Mouse (Mus musculus): ENCODE data around the gene Fam117b. TPM values are rescaled to one million over a fixed set of nuclear protein-coding genes. Genes with fewer than 3 reads are reported as not detected.

Gene Fam117b
- polyA plus RNA-seq, 1 experiment = 5.8 TPM

GRCm38 (mm10) chr1:59987399-59988040, 74.7 kb downstream of the Fam117b start:
- peaks cover 10% of the 10 kb centered on the region for H3K36me3 ChIP-seq (ENCODE audit: control insufficient read depth, insufficient read depth)
- no peaks in the 10 kb centered on the region for H3K27me3 ChIP-seq (ENCODE audit: control insufficient read depth, insufficient read depth, insufficient read length)
- H3K4me3 ChIP-seq (ENCODE audit: insufficient read depth, poor library complexity, severe bottlenecking) = no peak overlapping the region
- H3K79me3 ChIP-seq (ENCODE audit: low read depth) = no peaks in the 10 kb centered on the region
- TF ChIP-seq MAX (IDR thresholded peaks at IDR 0.05) (no peak), FOSL1 (IDR thresholded peaks at IDR 0.05; ENCODE audit: insufficient read depth, low read length, poor library complexity, severe bottlenecking) (no peak), USF1 (IDR thresholded peaks at IDR 0.05; ENCODE audit: low read depth) (no peak), MYOG (IDR thresholded peaks at IDR 0.05; ENCODE audit: control insufficient read depth, extremely low read depth, insufficient read length) (no peak)
- H3ac ChIP-seq (ENCODE audit: control insufficient read depth, insufficient read length, low read depth) = no peak overlapping the region
- H3K79me2 ChIP-seq (ENCODE audit: control insufficient read depth, insufficient read depth) = no peaks in the 10 kb centered on the region

DNA sequence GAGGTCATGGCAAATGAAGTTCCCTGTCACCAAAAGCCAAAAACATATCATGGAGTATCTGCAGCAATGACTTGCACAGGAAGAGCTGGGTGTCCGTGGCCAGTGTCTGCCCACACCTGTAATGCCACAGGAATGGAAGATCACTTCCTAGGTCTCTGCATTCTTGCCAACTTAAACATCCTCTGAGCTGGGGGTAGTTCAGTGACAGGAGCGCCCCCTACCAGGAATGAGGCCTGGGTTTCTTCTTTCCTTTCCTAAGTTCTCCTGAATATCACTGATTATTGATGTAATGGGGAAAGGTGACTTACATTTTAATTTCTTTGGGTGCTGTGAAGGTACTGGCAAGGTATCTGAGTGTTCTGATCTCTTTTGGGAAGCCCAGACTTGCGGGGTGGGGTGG, 82.8 kb downstream of the Fam117b start:
- Histone ChIP-seq H3K79me3 (ENCODE audit: low read depth) (no peaks in the 10 kb centered on the region), H3K36me3 (ENCODE audit: control insufficient read depth, insufficient read depth) (no peaks in the 10 kb centered on the region), H3K4me3 (ENCODE audit: insufficient read depth, poor library complexity, severe bottlenecking) (no peak overlapping the region), H3K27me3 (ENCODE audit: control insufficient read depth, insufficient read depth, insufficient read length) (no peaks in the 10 kb centered on the region), H3ac (ENCODE audit: control insufficient read depth, insufficient read length, low read depth) (no peak overlapping the region), H3K79me2 (ENCODE audit: control insufficient read depth, insufficient read depth) (no peaks in the 10 kb centered on the region)
- no peak for TF ChIP-seq MYOD1 (IDR thresholded peaks at IDR 0.05; ENCODE audit: control insufficient read depth, insufficient read length, low read depth)
- no peak for TF ChIP-seq CEBPB (IDR thresholded peaks at IDR 0.05; ENCODE audit: low read depth)
- no peak for TF ChIP-seq MAX (IDR thresholded peaks at IDR 0.05)
- TF ChIP-seq USF1 (IDR thresholded peaks at IDR 0.05; ENCODE audit: low read depth) = no peak
- TF ChIP-seq CTCF (IDR thresholded peaks at IDR 0.05; ENCODE audit: control insufficient read depth, insufficient read depth, insufficient read length) = no peak
- TF ChIP-seq MYOG (IDR thresholded peaks at IDR 0.05; ENCODE audit: control insufficient read depth, extremely low read depth, insufficient read length) = no peak
- no peak for TF ChIP-seq FOSL1 (IDR thresholded peaks at IDR 0.05; ENCODE audit: insufficient read depth, low read length, poor library complexity, severe bottlenecking)

- TF ChIP-seq FOSL1 (IDR thresholded peaks at IDR 0.05; ENCODE audit: insufficient read depth, low read length, poor library complexity, severe bottlenecking) = no peak
- no peak for TF ChIP-seq MYOD1 (IDR thresholded peaks at IDR 0.05; ENCODE audit: control insufficient read depth, insufficient read length, low read depth)
- TF ChIP-seq MAX (IDR thresholded peaks at IDR 0.05) = no peak
- no peak for TF ChIP-seq CTCF (IDR thresholded peaks at IDR 0.05; ENCODE audit: control insufficient read depth, insufficient read depth, insufficient read length)
- no peak for TF ChIP-seq MYOG (IDR thresholded peaks at IDR 0.05; ENCODE audit: control insufficient read depth, extremely low read depth, insufficient read length)
- no peak for TF ChIP-seq USF1 (IDR thresholded peaks at IDR 0.05; ENCODE audit: low read depth)
- no peak for TF ChIP-seq CEBPB (IDR thresholded peaks at IDR 0.05; ENCODE audit: low read depth)
- no peaks in the 10 kb centered on the region for H3K79me2 ChIP-seq (ENCODE audit: control insufficient read depth, insufficient read depth)
- H3ac ChIP-seq (ENCODE audit: control insufficient read depth, insufficient read length, low read depth) = no peak overlapping the region
- H3K36me3 ChIP-seq (ENCODE audit: control insufficient read depth, insufficient read depth) = no peaks in the 10 kb centered on the region
- H3K27me3 ChIP-seq (ENCODE audit: control insufficient read depth, insufficient read depth, insufficient read length) = no peaks in the 10 kb centered on the region
- H3K79me3 ChIP-seq (ENCODE audit: low read depth) = no peaks in the 10 kb centered on the region
- no peak overlapping the region for H3K4me3 ChIP-seq (ENCODE audit: insufficient read depth, poor library complexity, severe bottlenecking)
Observed at GRCm38 (mm10) chr1:59997352-59997751, 84.5 kb downstream of the Fam117b start.

DNA sequence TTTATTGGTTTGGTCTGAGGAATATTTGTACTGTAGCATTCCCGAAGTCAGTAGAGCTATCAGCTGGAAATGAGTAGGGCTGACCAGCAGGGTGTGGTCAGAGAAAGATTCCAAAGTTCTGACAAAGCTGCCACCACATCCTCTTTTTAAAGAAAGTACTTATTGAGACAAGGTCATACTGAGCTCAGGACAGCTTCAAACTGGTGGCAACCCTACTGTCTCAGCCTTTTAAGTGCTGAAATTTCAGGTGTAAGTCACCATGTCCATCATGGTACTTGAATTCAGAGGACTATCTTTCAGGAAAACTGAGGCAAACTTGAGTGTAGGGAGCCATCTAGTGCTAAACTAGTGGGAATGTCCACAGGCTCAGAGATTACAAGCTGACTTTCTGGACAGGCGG, 87.5 kb downstream of the Fam117b start:
- no peaks in the 10 kb centered on the region for H3K27me3 ChIP-seq (ENCODE audit: control insufficient read depth, insufficient read depth, insufficient read length)
- TF ChIP-seq MYOD1 (IDR thresholded peaks at IDR 0.05; ENCODE audit: control insufficient read depth, insufficient read length, low read depth) (no peak), USF1 (IDR thresholded peaks at IDR 0.05; ENCODE audit: low read depth) (no peak), FOSL1 (IDR thresholded peaks at IDR 0.05; ENCODE audit: insufficient read depth, low read length, poor library complexity, severe bottlenecking) (no peak), MAX (IDR thresholded peaks at IDR 0.05) (peak; percentile 16), CTCF (IDR thresholded peaks at IDR 0.05; ENCODE audit: control insufficient read depth, insufficient read depth, insufficient read length) (no peak)
- H3K79me3 ChIP-seq (ENCODE audit: low read depth) = no peaks in the 10 kb centered on the region
- H3K36me3 ChIP-seq (ENCODE audit: control insufficient read depth, insufficient read depth) = no peaks in the 10 kb centered on the region
- no peak overlapping the region for H3K4me3 ChIP-seq (ENCODE audit: insufficient read depth, poor library complexity, severe bottlenecking)
- no peak overlapping the region for H3ac ChIP-seq (ENCODE audit: control insufficient read depth, insufficient read length, low read depth)
- H3K79me2 ChIP-seq (ENCODE audit: control insufficient read depth, insufficient read depth) = no peaks in the 10 kb centered on the region

GRCm38 (mm10) chr1:60007337-60007736, 94.5 kb downstream of the Fam117b start:
- H3K27me3 ChIP-seq (ENCODE audit: control insufficient read depth, insufficient read depth, insufficient read length) = no peaks in the 10 kb centered on the region
- TF ChIP-seq MAX (IDR thresholded peaks at IDR 0.05) (no peak), MYOD1 (IDR thresholded peaks at IDR 0.05; ENCODE audit: control insufficient read depth, insufficient read length, low read depth) (no peak), CEBPB (IDR thresholded peaks at IDR 0.05; ENCODE audit: low read depth) (no peak), FOSL1 (IDR thresholded peaks at IDR 0.05; ENCODE audit: insufficient read depth, low read length, poor library complexity, severe bottlenecking) (no peak), MYOG (IDR thresholded peaks at IDR 0.05; ENCODE audit: control insufficient read depth, extremely low read depth, insufficient read length) (no peak), USF1 (IDR thresholded peaks at IDR 0.05; ENCODE audit: low read depth) (no peak), CTCF (IDR thresholded peaks at IDR 0.05; ENCODE audit: control insufficient read depth, insufficient read depth, insufficient read length) (no peak)
- no peak overlapping the region for H3ac ChIP-seq (ENCODE audit: control insufficient read depth, insufficient read length, low read depth)
- H3K36me3 ChIP-seq (ENCODE audit: control insufficient read depth, insufficient read depth) = no peaks in the 10 kb centered on the region
- no peaks in the 10 kb centered on the region for H3K79me2 ChIP-seq (ENCODE audit: control insufficient read depth, insufficient read depth)
- no peak overlapping the region for H3K4me3 ChIP-seq (ENCODE audit: insufficient read depth, poor library complexity, severe bottlenecking)
- no peaks in the 10 kb centered on the region for H3K79me3 ChIP-seq (ENCODE audit: low read depth)

DNA sequence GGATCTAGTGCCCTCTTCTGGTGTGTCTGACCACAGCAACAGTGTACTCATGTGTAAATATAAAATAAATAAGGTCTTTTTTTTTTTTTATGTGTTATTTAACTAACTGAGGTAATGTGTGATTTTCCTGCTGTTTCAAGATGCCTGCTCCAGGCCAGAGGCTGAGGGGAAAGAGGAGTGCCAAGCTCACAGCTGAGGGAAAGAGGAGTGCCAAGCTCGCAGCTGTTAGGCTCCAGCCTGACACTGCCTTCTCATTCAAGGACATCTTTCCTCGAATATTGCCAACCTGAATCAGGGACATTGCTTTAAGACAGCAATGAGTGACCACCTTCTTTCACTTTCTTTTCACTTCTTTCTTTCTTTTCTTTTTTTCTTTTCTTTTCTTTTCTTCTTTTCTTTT, 95.9 kb downstream of the Fam117b start:
- Histone ChIP-seq H3ac (ENCODE audit: control insufficient read depth, insufficient read length, low read depth) (no peak overlapping the region), H3K79me2 (ENCODE audit: control insufficient read depth, insufficient read depth) (no peaks in the 10 kb centered on the region), H3K4me3 (ENCODE audit: insufficient read depth, poor library complexity, severe bottlenecking) (no peak overlapping the region), H3K79me3 (ENCODE audit: low read depth) (no peaks in the 10 kb centered on the region), H3K27me3 (ENCODE audit: control insufficient read depth, insufficient read depth, insufficient read length) (no peaks in the 10 kb centered on the region), H3K36me3 (ENCODE audit: control insufficient read depth, insufficient read depth) (no peaks in the 10 kb centered on the region)
- TF ChIP-seq FOSL1 (IDR thresholded peaks at IDR 0.05; ENCODE audit: insufficient read depth, low read length, poor library complexity, severe bottlenecking) = no peak
- TF ChIP-seq USF1 (IDR thresholded peaks at IDR 0.05; ENCODE audit: low read depth) = no peak
- TF ChIP-seq CEBPB (IDR thresholded peaks at IDR 0.05; ENCODE audit: low read depth) = no peak
- no peak for TF ChIP-seq MAX (IDR thresholded peaks at IDR 0.05)
- TF ChIP-seq CTCF (IDR thresholded peaks at IDR 0.05; ENCODE audit: control insufficient read depth, insufficient read depth, insufficient read length) = no peak
- TF ChIP-seq MYOG (IDR thresholded peaks at IDR 0.05; ENCODE audit: control insufficient read depth, extremely low read depth, insufficient read length) = no peak
- TF ChIP-seq MYOD1 (IDR thresholded peaks at IDR 0.05; ENCODE audit: control insufficient read depth, insufficient read length, low read depth) = no peak

All from C2C12 (cell line).